Mouse (Mus musculus): ENCODE data around the gene Ptprd.

DNA sequence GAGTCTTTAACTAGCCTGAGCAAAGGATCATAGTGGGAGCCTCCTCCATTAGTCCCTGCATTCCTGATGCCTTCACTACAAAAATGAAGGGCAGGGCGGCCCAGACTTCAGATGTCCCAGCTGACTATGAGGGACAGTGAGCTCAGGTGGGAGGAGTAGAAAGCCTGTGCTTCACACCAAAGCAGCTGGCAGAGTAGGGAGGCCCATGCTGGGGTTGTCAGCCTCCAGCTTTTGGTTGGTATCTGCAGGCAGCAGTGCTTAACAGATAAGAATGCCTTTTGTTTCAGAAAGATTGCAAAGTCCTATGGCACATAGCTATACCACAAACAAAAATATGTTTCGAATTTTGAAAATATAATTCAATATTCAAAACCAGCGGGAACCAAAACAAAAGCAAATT is 2237.0 kb downstream of the Ptprd start:
- no peak for TF ChIP-seq CTCF (IDR thresholded peaks at IDR 0.05; ENCODE audit: borderline replicate concordance, extremely low read depth, insufficient read depth, insufficient read length)
- TF ChIP-seq POLR2A (IDR thresholded peaks at IDR 0.05; ENCODE audit: borderline replicate concordance, extremely low read depth, insufficient read depth, insufficient read length, poor library complexity, severe bottlenecking): no peak
